Comparison of ENCODE assay signal across 33 mouse cellular contexts in genomic region chr17:11737905-11738304, GRCm38 (mm10).
"Had no signal": no experiment of that assay in that cellular context is flagged by ENCODE, and none has a peak within 500 bp of the region (broad histone marks: within the 10 kb centered on the region; RNA-seq: fewer than 3 reads in every experiment).

No protein-coding gene starts in this region.

- H3K4me2 ChIP-seq: heart, embryonic 11.5 days; heart, embryonic 12.5 days; heart, embryonic 13.5 days; heart, embryonic 15.5 days; hindbrain, embryonic 12.5 days; hindbrain, embryonic 13.5 days; hindbrain, embryonic 14.5 days; hindbrain, embryonic 15.5 days; intestine, embryonic 15.5 days; kidney, embryonic 15.5 days had no signal

- H3K27me3 ChIP-seq: heart, embryonic 12.5 days; heart, embryonic 13.5 days; heart, embryonic 15.5 days; hindbrain, embryonic 12.5 days; hindbrain, embryonic 13.5 days; hindbrain, embryonic 15.5 days; intestine, embryonic 15.5 days; kidney, embryonic 15.5 days had no signal

- H3K4me3 ChIP-seq: heart, embryonic 12.5 days; heart, embryonic 13.5 days; heart, embryonic 15.5 days; hindbrain, embryonic 10.5 days; hindbrain, embryonic 12.5 days; hindbrain, embryonic 13.5 days; hindbrain, embryonic 15.5 days; intestine, embryonic 15.5 days; kidney, embryonic 15.5 days; layer of hippocampus, adult 2 months had no signal

- H3K36me3 ChIP-seq: heart, embryonic 12.5 days; heart, embryonic 13.5 days; heart, embryonic 15.5 days; hindbrain, embryonic 10.5 days; hindbrain, embryonic 12.5 days; hindbrain, embryonic 13.5 days; hindbrain, embryonic 15.5 days; intestine, embryonic 15.5 days; kidney, embryonic 15.5 days had no signal

- H3K27ac ChIP-seq: heart, embryonic 13.5 days; heart, embryonic 15.5 days; hindbrain, embryonic 10.5 days; hindbrain, embryonic 12.5 days; hindbrain, embryonic 13.5 days; hindbrain, embryonic 14.5 days; hindbrain, embryonic 15.5 days; hindbrain, postnatal 0 days; intestine, embryonic 15.5 days; kidney, embryonic 15.5 days; kidney, postnatal 0 days; layer of hippocampus, adult 2 months had no signal

- H3K9me3 ChIP-seq: heart, embryonic 12.5 days; heart, embryonic 13.5 days; heart, embryonic 15.5 days; hindbrain, embryonic 10.5 days; hindbrain, embryonic 12.5 days; hindbrain, embryonic 13.5 days; hindbrain, embryonic 15.5 days; intestine, embryonic 15.5 days; kidney, embryonic 15.5 days had no signal

- H3K4me1 ChIP-seq: heart, embryonic 15.5 days; hindbrain, embryonic 10.5 days; hindbrain, embryonic 15.5 days; intestine, embryonic 15.5 days; kidney, embryonic 15.5 days had no signal

- H3K9ac ChIP-seq: heart, embryonic 12.5 days; heart, embryonic 13.5 days; heart, embryonic 15.5 days; hindbrain, embryonic 12.5 days; hindbrain, embryonic 13.5 days; hindbrain, embryonic 14.5 days; hindbrain, embryonic 15.5 days; intestine, embryonic 15.5 days; kidney, embryonic 15.5 days had no signal

- ATAC-seq: hindbrain, embryonic 16.5 days; hindbrain, postnatal 0 days; inflammation-experienced regulatory T-cells, adult 6 months; intestine, embryonic 15.5 days; intestine, embryonic 16.5 days; intestine, postnatal 0 days had no signal

- DNase-seq: heart, postnatal 14 days; heart, postnatal 36 days; heart, postnatal 4 days; kidney, adult 11 months; kidney, adult 18-20 months; kidney, adult 2 months; kidney, adult 8-10 months; kidney, adult 9 months; kidney, postnatal 10 days; kidney, postnatal 14 days; kidney, postnatal 25 days; kidney, postnatal 36 days; kidney, postnatal 4 days; layer of hippocampus, adult 9-11 months; layer of hippocampus, postnatal 36 days had no signal
